Mouse (Mus musculus) urinary bladder, adult 2 months (tissue): ENCODE measurements around the gene Zfp800. TPM values are rescaled to one million over a fixed set of nuclear protein-coding genes. Genes with fewer than 3 reads are reported as not detected.

Experiments used
- DNase-seq: peaks from one replicate; pipeline ENCODE4 v3.0.0; 2022; ENCODE audit warnings: low spot score
- polyA plus RNA-seq: library from polyadenylated mRNA; depleted of rRNA; stranded (reverse); fragments of >200 nt; gene quantifications from 2 replicates; pipeline ENCODE4 v1.2.3, GENCODE M21; 2012

The Zfp800 gene
- polyA plus RNA-seq, 1 experiment: 7.8 TPM

DNA sequence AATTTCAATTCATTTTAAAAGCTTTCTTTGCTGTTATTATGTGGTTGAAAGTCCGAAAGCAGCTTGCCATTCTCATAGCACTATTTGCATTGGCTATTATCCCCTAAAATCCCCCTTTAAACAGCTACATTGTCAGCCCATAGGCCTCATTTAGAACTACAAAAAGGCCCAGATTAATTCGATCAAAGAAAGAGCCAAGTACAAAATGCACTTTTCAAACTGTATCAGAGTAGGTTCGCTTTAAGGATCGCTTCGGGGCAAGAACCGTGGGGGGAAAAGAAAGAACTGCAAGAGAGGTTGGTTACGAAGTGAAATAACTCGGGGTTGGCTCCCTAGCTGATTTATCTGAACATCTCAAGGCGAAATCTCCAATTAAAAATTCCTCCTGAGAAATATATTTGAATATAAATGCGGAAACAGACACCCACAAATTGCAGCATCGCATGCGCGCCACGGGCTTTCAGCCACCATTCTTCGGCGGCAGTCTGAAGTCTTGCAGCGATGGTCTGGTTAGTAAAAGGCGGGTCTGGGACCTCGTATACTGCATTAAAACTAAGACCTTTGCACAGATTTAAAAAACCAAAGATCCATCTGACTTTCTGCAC, 850 bp downstream of the Zfp800 start:
- DNase-seq: no peak

DNA sequence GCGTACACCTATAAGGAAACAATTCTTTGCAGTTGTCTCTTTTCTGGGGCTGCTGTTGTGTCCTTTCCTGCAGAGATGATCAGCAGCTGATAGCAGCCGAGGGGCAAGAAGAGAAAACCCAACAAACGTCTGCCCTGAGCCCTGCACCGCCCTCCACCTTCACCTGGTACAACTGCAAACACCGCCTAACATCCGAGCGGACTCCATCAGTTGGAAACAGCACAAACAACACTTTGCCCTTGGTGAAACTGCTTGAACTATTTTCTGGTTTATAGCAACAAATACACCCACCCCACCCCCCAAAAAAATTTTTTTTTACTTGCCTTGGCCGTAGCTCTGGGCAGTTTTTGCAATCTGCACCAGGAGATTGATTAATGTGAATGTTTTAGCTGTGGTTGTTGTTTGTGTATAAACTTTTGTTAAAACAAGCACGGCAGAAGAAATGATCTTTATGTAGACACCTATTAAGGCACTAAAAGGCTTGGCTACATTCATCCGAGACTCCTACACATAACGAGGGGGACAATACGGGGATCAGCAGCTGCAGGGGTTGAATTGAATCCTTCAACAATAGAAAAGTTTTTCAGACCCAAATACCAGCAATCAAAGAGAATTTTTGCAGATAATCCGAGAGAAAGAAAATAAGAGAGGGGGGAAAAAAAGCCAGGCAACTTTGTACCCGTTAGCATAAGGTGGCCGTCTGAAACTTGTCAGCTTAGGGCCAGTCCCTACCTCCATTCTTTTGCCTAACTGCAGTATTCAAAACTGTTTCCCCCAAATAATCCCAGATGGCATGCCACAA, 1.6 kb downstream of the Zfp800 start:
- no peak for DNase-seq

DNA sequence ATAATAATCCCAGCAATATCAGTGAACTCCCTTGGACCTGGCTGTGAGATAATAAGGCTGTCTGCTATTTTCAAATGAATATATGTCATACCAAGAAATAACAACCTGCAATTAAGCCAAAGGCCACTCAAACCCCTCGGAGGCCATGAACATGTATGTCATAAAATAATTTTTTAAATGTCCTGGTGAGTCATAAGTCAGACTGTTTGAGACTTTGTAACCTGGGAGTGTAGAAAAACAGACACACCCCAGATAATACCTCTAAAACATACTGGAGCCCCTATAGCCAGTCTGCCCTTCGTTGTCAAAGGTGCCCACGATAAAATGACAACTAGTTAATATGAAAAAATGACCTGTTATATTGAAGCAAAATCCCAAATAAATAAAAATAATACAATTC, 8.8 kb downstream of the Zfp800 start:
- no peak for DNase-seq

DNA sequence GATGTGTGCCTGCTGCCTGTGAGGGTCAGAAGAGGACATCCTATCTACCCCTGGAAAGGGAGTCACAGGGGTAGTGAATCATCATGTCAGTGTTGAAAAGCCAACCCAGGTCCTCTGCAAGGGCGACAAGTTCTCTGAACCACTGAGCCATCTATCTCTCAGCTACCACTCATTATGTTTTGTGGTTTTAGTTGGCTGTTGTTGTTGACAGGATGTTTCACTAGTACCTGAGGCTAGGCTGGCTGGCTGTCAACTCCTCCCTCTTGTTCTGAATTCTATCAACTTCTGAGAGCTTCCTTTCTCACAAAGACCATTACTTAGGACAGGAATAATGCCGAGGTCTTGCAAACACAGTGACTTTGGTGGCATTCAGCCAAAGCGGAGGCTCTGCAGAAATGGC, 12.6 kb downstream of the Zfp800 start:
- DNase-seq: no peak

DNA sequence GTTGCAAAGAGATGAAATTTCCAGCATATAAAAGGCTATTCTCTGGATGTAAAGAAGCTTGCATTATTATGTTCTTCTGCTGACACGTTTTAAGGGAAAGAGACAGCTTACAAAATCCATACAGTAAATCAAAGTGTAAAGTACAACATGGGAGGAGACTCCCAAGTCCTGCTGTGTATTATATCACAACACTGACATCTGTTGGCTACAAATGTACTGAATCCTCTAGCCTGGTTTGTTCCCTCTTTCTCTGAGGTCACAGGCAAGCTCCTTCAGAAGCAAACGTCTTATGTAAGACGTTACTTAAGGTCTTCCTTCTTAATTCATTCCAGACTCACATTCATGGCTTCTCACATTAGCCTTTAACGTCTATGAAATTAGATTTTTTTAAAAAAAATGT, 15.8 kb downstream of the Zfp800 start:
- no peak for DNase-seq

DNA sequence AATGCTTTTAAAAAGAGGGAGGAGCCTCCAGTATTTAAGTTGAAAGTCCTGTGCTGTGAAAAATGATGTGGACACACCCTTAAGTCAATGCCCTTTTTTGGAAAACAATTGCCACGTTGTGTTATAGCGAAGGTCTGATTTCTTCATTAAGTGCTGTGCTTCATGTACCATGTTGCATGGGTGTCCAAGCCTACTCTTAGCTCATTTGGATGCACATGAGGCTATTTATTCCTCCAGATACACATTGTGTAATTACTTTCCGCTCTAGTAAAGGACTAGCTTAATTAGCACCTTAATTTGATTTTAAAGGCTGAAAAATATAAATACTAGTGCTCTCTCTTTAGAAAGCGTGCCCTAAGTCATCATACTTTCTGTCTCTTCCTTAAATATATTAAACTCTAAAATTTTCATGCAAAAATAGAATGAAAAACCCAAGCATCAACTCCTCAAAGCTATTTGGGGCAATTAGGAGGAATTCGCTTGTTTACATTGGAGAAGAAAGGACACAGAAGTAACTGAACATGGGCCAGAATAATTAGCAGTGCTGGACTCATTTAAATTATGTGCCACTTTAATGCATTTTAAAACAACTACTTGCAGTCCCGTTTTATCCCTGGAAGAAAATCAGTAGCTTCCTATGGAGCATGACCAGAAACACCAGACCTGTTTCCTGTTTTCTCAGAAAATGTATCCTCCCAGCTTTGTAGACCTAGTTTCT, 27.7 kb downstream of the Zfp800 start:
- DNase-seq: no peak

DNA sequence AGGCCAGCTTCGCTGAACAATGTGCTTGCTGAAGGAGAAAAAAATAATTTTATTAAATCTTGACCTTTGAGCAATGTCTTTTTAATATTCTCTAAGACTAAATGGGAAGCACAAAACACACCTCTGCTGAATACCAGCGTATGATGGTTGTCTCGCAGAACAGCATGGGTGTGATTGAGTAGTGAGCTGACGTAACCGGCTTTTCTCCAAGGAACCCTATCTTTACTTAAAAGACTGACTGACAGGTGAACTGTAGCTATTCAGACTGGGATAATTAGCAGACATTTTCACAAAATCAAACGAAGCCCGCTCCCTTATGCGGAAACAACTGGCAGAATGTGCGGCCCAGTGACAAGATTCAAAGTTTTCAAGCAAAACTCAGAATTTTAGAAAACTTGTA, 30.2 kb downstream of the Zfp800 start:
- no peak for DNase-seq

DNA sequence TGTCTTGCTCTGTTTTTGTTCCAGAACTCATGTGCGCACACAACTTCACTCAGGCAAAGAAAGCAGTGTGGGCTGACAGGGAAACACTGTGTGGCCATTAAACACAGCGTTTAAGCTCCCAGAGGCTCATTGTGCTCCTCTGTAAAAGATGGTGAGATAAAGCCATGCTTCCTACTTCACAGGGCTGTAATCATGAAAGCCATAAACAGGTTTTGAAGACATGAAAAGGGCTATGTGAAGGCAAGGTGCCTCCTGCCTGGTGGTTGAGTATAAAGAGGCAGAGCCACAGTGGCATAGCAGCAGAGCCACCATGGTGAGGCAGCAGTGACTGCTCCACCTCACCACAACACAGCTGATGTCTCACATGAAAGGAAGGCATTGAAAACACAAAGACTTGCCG, 46.7 kb downstream of the Zfp800 start:
- DNase-seq: no peak

DNA sequence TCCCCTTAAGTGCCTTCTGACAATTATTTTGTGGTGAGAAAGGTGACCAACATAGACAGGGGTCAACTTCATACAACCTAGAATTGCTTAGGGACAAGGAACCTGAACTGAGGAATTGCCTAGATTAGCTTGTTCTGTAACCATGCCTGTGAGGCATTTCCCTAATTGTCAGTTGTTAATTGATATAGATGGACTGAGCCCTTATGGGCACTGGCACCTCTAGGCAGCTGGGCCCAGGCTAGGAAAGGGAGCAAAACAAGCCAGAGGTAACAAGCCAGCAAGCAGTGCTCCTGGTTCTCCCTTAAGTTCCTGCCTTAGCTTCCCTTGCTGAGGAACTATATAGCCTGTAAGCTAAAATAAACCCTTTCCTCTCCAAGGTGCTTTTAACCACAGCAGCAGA, 52.1 kb downstream of the Zfp800 start:
- no peak for DNase-seq

DNA sequence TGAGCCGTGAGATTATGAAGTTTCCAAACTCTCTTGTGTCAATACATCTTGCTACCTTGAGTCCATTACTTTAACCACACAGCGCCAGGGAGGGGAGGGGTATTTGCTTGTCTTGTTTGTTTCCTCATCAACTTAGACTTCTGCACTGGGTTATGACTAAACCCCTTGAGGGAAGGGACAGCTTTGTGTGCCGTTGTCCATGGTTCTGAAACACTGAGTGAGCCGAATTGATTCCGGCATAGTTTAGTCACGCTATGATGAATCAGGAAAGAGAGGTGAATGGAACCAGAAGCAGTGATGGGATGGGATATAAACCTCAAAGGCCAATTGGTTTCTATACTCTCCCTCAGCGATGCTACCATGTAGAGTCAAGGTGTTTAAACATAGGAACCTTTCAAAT, 52.6 kb downstream of the Zfp800 start:
- no peak for DNase-seq

DNA sequence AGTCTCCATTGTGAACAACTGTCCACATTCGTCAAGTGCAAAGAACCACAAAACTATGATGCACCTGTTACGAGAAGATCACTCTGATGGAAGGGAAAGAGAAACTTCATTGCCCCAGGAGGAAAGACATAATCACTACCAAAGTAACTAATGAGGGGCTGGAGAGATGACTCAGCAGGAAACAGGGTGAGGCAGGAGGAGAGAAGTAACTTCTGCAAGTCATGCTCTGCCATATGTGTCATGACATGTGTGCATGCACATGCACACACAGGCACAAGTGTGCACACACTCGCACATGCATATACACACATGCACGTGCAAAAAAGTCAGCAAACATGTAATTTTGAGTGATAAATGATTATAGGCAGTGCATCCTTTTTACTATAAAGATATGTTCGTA, 54.9 kb downstream of the Zfp800 start:
- DNase-seq: no peak

DNA sequence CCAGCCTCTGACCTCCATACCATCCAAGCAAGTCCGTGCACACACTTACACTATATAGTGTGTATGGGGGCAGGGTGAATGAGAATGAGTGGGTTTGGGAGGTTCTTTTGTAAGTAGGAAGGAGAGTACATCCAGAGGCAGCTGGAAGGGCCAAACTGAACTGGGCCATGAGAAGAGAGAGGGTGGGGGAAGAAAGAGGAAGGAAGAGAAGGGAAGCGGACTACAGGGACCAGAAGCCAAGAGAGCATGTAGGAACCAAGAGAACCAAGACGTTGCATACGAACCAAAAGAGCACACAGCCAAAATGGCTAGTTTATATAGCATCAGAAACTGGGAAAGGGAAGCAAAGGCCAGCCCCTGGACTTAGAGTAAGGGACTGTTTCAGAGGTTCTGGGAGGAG, 56.6 kb downstream of the Zfp800 start:
- DNase-seq: no peak

DNA sequence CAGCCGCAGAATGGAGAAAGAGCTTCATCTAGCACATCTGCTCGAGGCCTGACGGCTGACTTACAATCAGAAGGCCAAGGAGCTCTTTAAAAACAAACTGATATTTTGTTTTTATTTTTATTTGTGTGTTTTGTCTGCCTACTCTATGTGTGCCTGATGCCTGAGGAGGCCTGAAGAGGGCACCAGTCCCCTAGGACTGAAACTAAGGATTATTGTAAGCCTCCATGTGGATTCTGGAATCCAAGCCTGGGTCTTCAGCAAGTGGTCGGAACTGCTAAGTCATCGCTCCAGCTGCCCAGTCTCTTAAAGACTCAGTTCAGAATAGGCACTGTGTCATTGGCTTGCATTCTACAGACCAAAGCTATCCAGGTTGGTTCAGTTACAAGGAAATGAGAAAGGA, 58.4 kb downstream of the Zfp800 start:
- DNase-seq: no peak

DNA sequence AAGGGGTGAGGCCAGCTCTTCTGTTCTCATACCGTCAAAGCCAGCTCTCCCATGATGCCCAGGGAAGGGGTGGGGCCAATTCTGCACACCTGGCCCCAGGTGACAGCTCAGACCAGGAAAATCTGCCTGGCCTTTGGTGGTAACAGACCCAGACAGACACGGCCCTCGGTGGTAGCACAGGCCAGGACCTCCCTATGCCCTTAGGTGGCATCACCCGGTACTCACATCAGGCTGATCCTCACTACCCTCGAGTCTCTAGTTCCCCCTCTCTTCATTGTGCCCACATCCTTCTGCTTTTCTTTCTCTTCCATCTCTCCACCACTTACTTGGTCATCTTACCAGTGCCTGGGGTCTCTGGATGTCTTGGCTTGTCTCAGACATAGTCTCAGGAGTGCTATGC, 64.1 kb downstream of the Zfp800 start:
- no peak for DNase-seq

DNA sequence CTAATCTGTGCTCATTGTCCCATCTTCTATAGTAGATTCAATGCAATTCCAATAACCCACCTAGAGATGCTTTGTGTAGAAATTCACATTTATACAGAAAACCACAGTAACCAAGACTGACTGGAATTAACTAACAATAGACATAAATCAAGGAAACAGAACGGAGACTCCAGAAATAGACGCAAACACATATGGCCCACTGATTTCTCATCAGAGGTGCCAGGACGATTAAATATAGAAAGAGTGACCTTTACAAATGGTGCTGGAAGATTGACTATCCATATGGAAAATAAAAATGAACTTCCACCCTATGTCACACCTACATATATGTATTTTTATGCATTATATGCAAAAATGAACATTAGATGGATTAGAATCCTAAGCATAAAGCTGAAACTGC, 65.3 kb downstream of the Zfp800 start:
- no peak for DNase-seq

DNA sequence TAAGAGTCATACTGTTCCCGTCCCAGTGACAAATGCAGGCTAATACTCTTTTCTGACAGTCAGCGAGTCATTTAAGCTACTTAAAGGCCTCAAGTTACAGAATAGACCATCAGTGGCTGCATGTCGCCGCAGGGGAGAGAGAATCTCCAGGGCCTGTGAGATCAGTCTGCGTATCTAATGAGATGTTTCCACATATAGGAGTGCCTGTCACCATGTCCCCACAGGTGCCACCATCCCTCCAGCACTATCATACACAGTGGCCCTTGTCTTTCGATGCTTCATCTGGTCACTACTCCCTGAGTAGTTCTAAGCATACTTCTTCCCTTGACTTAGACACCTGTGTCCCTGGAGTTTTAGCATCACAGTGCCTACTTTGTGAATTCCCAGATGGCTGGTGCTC, 68.0 kb downstream of the Zfp800 start:
- DNase-seq: no peak

DNA sequence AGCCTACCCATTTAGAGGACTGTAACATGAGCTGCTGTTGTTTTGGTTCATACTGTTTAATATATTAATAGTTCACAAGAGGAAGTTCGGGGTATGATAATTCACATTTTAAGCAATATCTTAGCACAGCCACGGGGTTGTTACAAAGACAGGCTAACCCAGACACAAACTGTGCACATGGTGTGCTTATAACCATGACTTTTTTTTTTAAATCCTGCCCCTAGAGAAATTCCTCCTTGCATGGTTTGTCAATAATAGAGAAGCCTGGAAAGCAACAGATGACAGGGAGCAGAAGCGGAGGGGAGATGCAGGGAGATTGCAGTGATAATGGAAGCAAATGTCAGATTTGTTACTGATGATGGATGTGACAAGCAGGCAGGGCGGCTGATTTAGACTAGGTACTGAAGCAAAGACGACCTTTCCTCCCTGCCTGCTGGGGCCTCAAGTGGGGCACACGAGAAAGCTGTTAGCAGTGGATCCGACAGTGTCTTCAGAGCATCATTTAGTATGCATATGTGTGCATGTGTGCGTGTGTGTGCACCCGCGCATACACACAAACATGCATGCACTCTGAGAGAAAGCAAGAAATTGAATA, 68.7 kb downstream of the Zfp800 start:
- DNase-seq: no peak

DNA sequence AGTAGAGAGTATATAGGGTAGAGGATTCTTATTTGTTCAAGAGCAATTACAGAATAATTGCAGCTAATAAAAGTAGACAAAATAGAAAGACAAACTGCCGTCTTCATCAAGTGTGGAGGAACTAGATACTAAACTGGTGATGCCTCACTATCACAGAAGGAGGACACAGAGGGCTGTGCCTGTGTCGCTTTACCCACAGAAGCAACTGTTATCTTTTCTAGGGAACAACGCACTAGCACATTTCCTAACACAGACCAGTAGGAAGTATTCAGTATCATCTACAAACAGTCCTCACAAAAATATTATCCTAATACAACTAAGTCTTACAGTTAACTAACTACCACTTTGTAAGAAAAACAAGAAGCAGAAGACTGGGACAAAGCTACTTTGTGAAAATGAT, 71.1 kb downstream of the Zfp800 start:
- DNase-seq: no peak

DNA sequence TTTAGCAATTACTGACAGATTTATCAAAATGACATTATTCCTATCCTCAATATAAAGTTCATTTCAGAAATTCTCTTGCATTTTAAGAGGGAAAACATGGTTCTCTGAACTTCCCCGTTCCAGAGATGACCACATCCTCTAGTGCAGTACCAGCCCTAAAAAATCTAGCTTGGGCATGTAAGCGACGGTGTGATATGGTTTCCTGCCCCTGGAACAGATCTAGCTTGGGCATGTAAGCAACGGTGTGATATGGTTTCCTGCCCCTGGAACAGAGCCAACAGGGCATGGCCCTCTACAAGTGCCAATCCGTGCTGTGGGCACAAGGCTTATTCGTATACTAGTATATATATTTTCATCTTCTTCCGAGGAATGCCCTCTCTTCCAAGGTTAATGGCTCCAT, 75.4 kb downstream of the Zfp800 start:
- DNase-seq: no peak

DNA sequence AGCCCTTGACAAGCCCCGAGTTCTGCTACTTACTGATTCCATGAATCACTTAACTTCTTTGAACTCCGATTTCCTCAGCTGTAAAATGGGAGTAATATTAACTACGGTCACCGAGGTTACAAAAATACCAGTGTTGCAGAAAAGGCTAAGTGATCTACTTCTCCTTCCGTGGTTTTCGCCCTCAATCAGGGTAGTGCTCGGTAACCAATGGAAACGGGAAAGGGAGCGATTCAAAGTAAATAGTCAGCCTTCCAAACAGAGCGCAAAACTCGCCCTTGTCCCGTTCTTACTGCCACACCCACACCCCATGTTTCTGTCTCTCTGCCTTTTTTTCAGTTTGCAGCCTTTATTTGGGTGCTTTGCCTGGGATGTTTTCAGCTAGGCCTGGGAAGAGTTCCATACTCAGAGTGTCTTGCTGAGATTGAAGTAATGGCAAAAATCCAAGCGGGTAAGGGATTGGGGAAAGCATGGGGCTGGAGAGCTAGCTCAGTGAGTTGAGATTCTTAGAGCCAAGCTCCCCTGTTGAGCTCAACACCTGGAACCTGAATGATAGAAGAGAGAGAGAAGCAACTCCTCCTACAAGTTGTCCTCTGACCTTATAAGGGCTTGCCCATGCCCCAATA, 78.0 kb downstream of the Zfp800 start:
- DNase-seq: no peak

DNA sequence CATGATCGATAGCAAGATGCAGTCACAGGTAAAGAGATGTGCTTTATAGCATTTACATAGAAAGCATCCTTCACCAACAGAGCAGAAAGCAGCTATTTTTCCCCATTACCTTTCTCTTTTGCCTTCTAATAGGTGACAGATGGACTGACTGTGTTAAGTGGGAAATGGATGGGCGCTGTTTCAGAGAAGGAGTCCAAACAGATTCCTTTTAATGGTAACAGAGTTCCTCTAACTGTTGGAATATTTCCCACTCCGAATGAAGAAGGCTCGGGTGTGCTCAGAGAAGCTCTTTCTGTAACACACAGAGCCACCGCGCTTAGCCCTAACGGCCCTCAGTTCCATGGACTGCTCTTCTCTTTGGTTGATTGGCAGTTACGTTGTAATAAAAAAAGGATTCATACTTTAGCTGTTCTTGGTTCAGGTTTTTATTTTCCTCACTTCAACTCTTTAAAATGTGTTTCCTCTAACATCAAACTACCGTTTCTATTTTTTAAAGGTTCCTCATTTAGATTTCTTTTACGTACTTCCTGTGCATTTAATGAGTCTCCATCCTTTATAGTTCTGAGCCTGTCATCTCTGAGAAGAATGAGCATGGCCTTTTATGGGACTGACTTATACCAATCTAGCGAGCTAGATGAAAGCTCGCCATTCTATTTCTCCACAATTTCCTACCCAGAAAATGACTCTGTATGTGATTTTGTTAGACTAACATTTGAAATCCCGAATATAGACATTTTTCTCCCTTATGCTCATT, 78.8 kb downstream of the Zfp800 start:
- no peak for DNase-seq

DNA sequence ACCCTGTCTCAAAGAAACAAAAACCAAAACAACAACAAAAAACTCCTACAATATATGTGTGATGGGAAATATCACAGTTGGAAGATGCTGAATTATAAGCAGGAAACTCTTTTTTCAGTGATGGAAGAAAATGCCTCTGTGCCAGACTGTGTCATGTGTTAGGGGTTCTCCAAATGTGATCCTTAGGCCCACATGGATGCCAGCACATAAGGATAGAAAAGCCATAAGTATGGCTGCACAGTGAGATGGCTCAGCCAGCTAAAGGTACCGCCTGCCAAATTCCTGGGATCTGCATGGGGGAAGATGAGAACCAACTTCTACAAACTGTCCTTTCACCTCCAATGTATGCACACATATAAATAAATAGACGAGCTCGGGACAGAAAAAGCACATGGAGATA, 82.6 kb downstream of the Zfp800 start:
- DNase-seq: no peak
